ENCODE assay signal across 20 mouse cellular contexts in the genomic region with DNA sequence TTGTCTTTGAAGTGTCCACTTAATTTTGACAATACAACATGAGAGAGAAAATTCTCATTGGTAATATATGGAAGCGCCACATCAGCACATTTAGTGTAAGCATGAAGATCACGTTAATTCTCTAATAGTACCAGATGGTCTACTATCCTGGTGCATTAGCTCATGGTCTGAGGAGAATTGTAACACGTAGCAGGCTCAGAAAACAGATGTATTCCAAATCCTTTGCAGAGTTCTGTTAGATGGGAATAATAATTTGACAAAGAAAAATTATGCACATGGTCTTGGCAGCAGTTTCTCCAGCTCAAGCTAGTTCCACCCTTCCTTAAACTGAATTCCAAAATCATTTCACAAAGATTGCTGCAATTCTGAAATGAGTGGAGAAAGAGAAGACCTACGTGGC. TPM values are rescaled to one million over a fixed set of nuclear protein-coding genes. Genes with fewer than 3 reads are reported as not detected.
DNase-seq lines count a peak whose midpoint lies in the region; ATAC-seq and TF ChIP-seq lines count a peak whose summit lies in the region.
"Had no signal": no experiment of that assay in that cellular context is flagged by ENCODE, and none has a peak within 500 bp of the region (broad histone marks: within the 10 kb centered on the region; RNA-seq: fewer than 3 reads in every experiment).

No protein-coding gene starts in this region.

- H3K27ac ChIP-seq in heart, embryonic 16.5 days (ENCODE audit: low read length): peak overlapping the region; percentile 4; the same call in 1 of the 2 replicates
- no peak overlapping the region for H3K27ac ChIP-seq in heart, embryonic 11.5 days (ENCODE audit: low read depth, low read length)
- H3K27ac ChIP-seq in midbrain, postnatal 0 days (ENCODE audit: low read depth, low read length): no peak overlapping the region
- no peak overlapping the region for H3K27ac ChIP-seq in midbrain, embryonic 15.5 days
- H3K27ac ChIP-seq in intestine, embryonic 16.5 days (ENCODE audit: low read length): no peak overlapping the region
- H3K27ac ChIP-seq in forebrain, embryonic 10.5 days: no peak overlapping the region
- H3K27ac ChIP-seq: forebrain, embryonic 13.5 days; limb, embryonic 15.5 days; neural tube, embryonic 15.5 days had no signal

- WGBS in heart, embryonic 16.5 days: 60% methylated on average over 4 of the region's 4 CpGs
- 73% methylated on average over 4 of the region's 4 CpGs for WGBS in heart, embryonic 11.5 days (ENCODE audit: insufficient replicate concordance)
- 78% methylated on average over 4 of the region's 4 CpGs for WGBS in midbrain, postnatal 0 days
- WGBS in midbrain, embryonic 15.5 days: 72% methylated on average over 4 of the region's 4 CpGs
- WGBS in intestine, embryonic 16.5 days: 54% methylated on average over 4 of the region's 4 CpGs
- 84% methylated on average over 4 of the region's 4 CpGs for WGBS in forebrain, embryonic 10.5 days

- H3K27me3 ChIP-seq in heart, embryonic 16.5 days (ENCODE audit: control insufficient read depth, insufficient read depth, low read length): no peaks in the 10 kb centered on the region
- no peaks in the 10 kb centered on the region for H3K27me3 ChIP-seq in heart, embryonic 11.5 days (ENCODE audit: control insufficient read depth, insufficient read depth, low read length)
- H3K27me3 ChIP-seq in midbrain, postnatal 0 days (ENCODE audit: insufficient read depth, low read length): no peaks in the 10 kb centered on the region
- no peaks in the 10 kb centered on the region for H3K27me3 ChIP-seq in midbrain, embryonic 15.5 days (replicated peaks)
- H3K27me3 ChIP-seq in intestine, embryonic 16.5 days (replicated peaks; ENCODE audit: control insufficient read depth, insufficient read depth, low read length): no peaks in the 10 kb centered on the region
- H3K27me3 ChIP-seq in forebrain, embryonic 10.5 days (ENCODE audit: poor library complexity, severe bottlenecking): no peaks in the 10 kb centered on the region
- H3K27me3 ChIP-seq: forebrain, embryonic 13.5 days; limb, embryonic 15.5 days; neural tube, embryonic 15.5 days had no signal

- H3K4me1 ChIP-seq in heart, embryonic 16.5 days (ENCODE audit: control insufficient read depth, insufficient read depth, low read length): no peaks in the 10 kb centered on the region
- H3K4me1 ChIP-seq in heart, embryonic 11.5 days (ENCODE audit: control insufficient read depth, insufficient read depth, low read length): no peaks in the 10 kb centered on the region
- no peaks in the 10 kb centered on the region for H3K4me1 ChIP-seq in midbrain, postnatal 0 days (ENCODE audit: insufficient read depth, low read length)
- H3K4me1 ChIP-seq in midbrain, embryonic 15.5 days: no peaks in the 10 kb centered on the region
- H3K4me1 ChIP-seq in intestine, embryonic 16.5 days (ENCODE audit: control insufficient read depth, insufficient read depth, low read length): no peaks in the 10 kb centered on the region
- H3K4me1 ChIP-seq in forebrain, embryonic 10.5 days: no peaks in the 10 kb centered on the region
- H3K4me1 ChIP-seq: forebrain, embryonic 13.5 days; limb, embryonic 15.5 days; neural tube, embryonic 15.5 days had no signal

- no peak overlapping the region for H3K9ac ChIP-seq in heart, embryonic 16.5 days (ENCODE audit: low read length)
- no peak overlapping the region for H3K9ac ChIP-seq in heart, embryonic 11.5 days (ENCODE audit: low read depth, low read length)
- no peak overlapping the region for H3K9ac ChIP-seq in midbrain, postnatal 0 days (replicated peaks; ENCODE audit: low read length, poor library complexity, severe bottlenecking)
- no peak overlapping the region for H3K9ac ChIP-seq in midbrain, embryonic 15.5 days
- no peak overlapping the region for H3K9ac ChIP-seq in intestine, embryonic 16.5 days (ENCODE audit: low read depth, low read length)
- H3K9ac ChIP-seq: forebrain, embryonic 13.5 days; limb, embryonic 15.5 days; liver, postnatal 0 days; neural tube, embryonic 15.5 days had no signal

- no peak overlapping the region for H3K4me2 ChIP-seq in heart, embryonic 16.5 days (ENCODE audit: low read depth, low read length)
- H3K4me2 ChIP-seq in heart, embryonic 11.5 days: no peak overlapping the region
- no peak overlapping the region for H3K4me2 ChIP-seq in midbrain, postnatal 0 days (ENCODE audit: low read depth, low read length, poor library complexity, severe bottlenecking)
- no peak overlapping the region for H3K4me2 ChIP-seq in midbrain, embryonic 15.5 days
- H3K4me2 ChIP-seq in intestine, embryonic 16.5 days (ENCODE audit: low read depth, low read length): no peak overlapping the region
- H3K4me2 ChIP-seq: forebrain, embryonic 13.5 days; limb, embryonic 15.5 days; midbrain, embryonic 11.5 days; neural tube, embryonic 15.5 days had no signal

- no peak overlapping the region for H3K4me3 ChIP-seq in heart, embryonic 16.5 days (ENCODE audit: low read length)
- no peak overlapping the region for H3K4me3 ChIP-seq in heart, embryonic 11.5 days (ENCODE audit: low read depth, low read length)
- no peak overlapping the region for H3K4me3 ChIP-seq in midbrain, postnatal 0 days (ENCODE audit: low read depth, low read length)
- no peak overlapping the region for H3K4me3 ChIP-seq in midbrain, embryonic 15.5 days
- no peak overlapping the region for H3K4me3 ChIP-seq in intestine, embryonic 16.5 days (ENCODE audit: low read length)
- H3K4me3 ChIP-seq in forebrain, embryonic 10.5 days: no peak overlapping the region
- H3K4me3 ChIP-seq: forebrain, embryonic 13.5 days; limb, embryonic 15.5 days; neural tube, embryonic 15.5 days had no signal

- no peaks in the 10 kb centered on the region for H3K36me3 ChIP-seq in heart, embryonic 16.5 days (ENCODE audit: control insufficient read depth, insufficient read depth)
- H3K36me3 ChIP-seq in heart, embryonic 11.5 days (ENCODE audit: control insufficient read depth, insufficient read depth, low read length): no peaks in the 10 kb centered on the region
- no peaks in the 10 kb centered on the region for H3K36me3 ChIP-seq in midbrain, postnatal 0 days (ENCODE audit: insufficient read depth, low read length)
- no peaks in the 10 kb centered on the region for H3K36me3 ChIP-seq in midbrain, embryonic 15.5 days (replicated peaks)
- H3K36me3 ChIP-seq in intestine, embryonic 16.5 days (ENCODE audit: control insufficient read depth, insufficient read depth, low read length): no peaks in the 10 kb centered on the region
- no peaks in the 10 kb centered on the region for H3K36me3 ChIP-seq in forebrain, embryonic 10.5 days (replicated peaks)
- H3K36me3 ChIP-seq: G1E; limb, embryonic 15.5 days; neural tube, embryonic 15.5 days had no signal

- peak; percentile 0 for DNase-seq in midbrain, postnatal 0 days (ENCODE audit: low spot score)
- DNase-seq in layer of hippocampus, postnatal 25 days (ENCODE audit: extremely low spot score in 1 of 2, low spot score in 1 of 2): no peak
- no peak for DNase-seq in forebrain, embryonic 10.5 days (ENCODE audit: extremely low spot score, low spot score)
- DNase-seq: cerebellum, adult 9-11 months; heart, postnatal 4 days; kidney, adult 8-10 months; kidney, postnatal 25 days; liver, postnatal 0 days; thymus, adult 2 months had no signal

- no peaks in the 10 kb centered on the region for H3K9me3 ChIP-seq in heart, embryonic 16.5 days (replicated peaks; ENCODE audit: control insufficient read depth, low read length)
- H3K9me3 ChIP-seq in heart, embryonic 11.5 days (replicated peaks; ENCODE audit: control insufficient read depth, low read length): no peaks in the 10 kb centered on the region
- H3K9me3 ChIP-seq in midbrain, postnatal 0 days (ENCODE audit: low read length): no peaks in the 10 kb centered on the region
- H3K9me3 ChIP-seq in midbrain, embryonic 15.5 days: no peaks in the 10 kb centered on the region
- no peaks in the 10 kb centered on the region for H3K9me3 ChIP-seq in intestine, embryonic 16.5 days (ENCODE audit: control insufficient read depth, low read length)
- no peaks in the 10 kb centered on the region for H3K9me3 ChIP-seq in forebrain, embryonic 10.5 days
- H3K9me3 ChIP-seq: forebrain, embryonic 13.5 days; G1E; limb, embryonic 15.5 days; neural tube, embryonic 15.5 days had no signal

- TF ChIP-seq CTCF in midbrain, postnatal 0 days (IDR thresholded peaks at IDR 0.05): no peak

- ATAC-seq in heart, embryonic 16.5 days (replicated peaks; ENCODE audit: extremely low read depth, insufficient read depth, low FRiP score): no peak
- ATAC-seq in heart, embryonic 11.5 days (replicated peaks; ENCODE audit: insufficient number of reproducible peaks, low FRiP score, low TSS enrichment): no peak
- ATAC-seq in midbrain, postnatal 0 days (ENCODE audit: low FRiP score): no peak
- no peak for ATAC-seq in midbrain, embryonic 15.5 days (replicated peaks)
- peak; percentile 56; the same call in 1 of the 2 replicates for ATAC-seq in intestine, embryonic 16.5 days
- ATAC-seq: forebrain, embryonic 13.5 days; hindbrain, embryonic 16.5 days; liver, postnatal 0 days had no signal

RNA-seq across cellular contexts. Expression of gene Col3a1, which starts 21.3 kb away (rescaled TPM):
- 920 and 1,120 TPM in 2 replicates for polyA plus RNA-seq in heart, embryonic 16.5 days (2015; fragmentation: Nextera tagmentation; extraction: Ambion mirVana)
- 316 and 413 TPM in 2 replicates for polyA plus RNA-seq in heart, embryonic 11.5 days (2014; fragmentation: Nextera tagmentation; extraction: Ambion mirVana)
- 124 and 129 TPM in 2 replicates for total RNA-seq in midbrain, postnatal 0 days (2014; rRNA removed)
- 95.9 and 99.8 TPM in 2 replicates for polyA plus RNA-seq in midbrain, postnatal 0 days (2015; fragmentation: Nextera tagmentation; extraction: Ambion mirVana)
- 173 and 194 TPM in 2 replicates for polyA plus RNA-seq in midbrain, embryonic 15.5 days (2015; fragmentation: Nextera tagmentation; extraction: Ambion mirVana)
- 1,394 and 1,499 TPM in 2 replicates for polyA plus RNA-seq in intestine, embryonic 16.5 days (2015; fragmentation: Nextera tagmentation; extraction: Ambion mirVana)
- total RNA-seq in layer of hippocampus, postnatal 25 days (2021): 10 to 100 TPM in 1 of 2 experiments, 1 to 10 TPM in 1; 9.8 to 10.8 TPM
- 291 and 293 TPM in 2 replicates for polyA plus RNA-seq in forebrain, embryonic 10.5 days (2016; fragmentation: Nextera tagmentation; extraction: Ambion mirVana)
- total RNA-seq: granulocyte monocyte progenitor cell, adult 5-6 weeks had no signal
- polyA plus RNA-seq: G1E had no signal
